Mouse (Mus musculus): ENCODE data around the gene Impad1. TPM values are rescaled to one million over a fixed set of nuclear protein-coding genes. Genes with fewer than 3 reads are reported as not detected.

The Impad1 gene
- 13.8 and 17.1 TPM in 2 replicates for polyA plus RNA-seq (2012; rRNA removed)

GRCm38 (mm10) chr4:4792992-4793834 is at the start of gene Impad1:
Impad1 (minus strand) TSS chr4:4793355.

